Mouse (Mus musculus): Measurements from ENCODE around the gene Fam166a. TPM values are rescaled to one million over a fixed set of nuclear protein-coding genes. Genes with fewer than 3 reads are reported as not detected.

The Fam166a gene
- total RNA-seq, 1 experiment from 2014 or later: not detected

GRCm38 (mm10) chr2:25183336-25183735 lies 35.2 kb upstream of the Fam166a start:
- ATAC-seq (replicated peaks; ENCODE audit: low read depth, poor library complexity, severe bottlenecking): no peak

- no peak for ATAC-seq (replicated peaks; ENCODE audit: low read depth, poor library complexity, severe bottlenecking)
Observed at GRCm38 (mm10) chr2:25184496-25184895, 34.0 kb upstream of the Fam166a start.

- ATAC-seq (replicated peaks; ENCODE audit: low read depth, poor library complexity, severe bottlenecking): peak; percentile 43
Observed at GRCm38 (mm10) chr2:25185625-25186574, 32.6 kb upstream of the Fam166a start.

GRCm38 (mm10) chr2:25186575-25186930 lies 32.0 kb upstream of the Fam166a start:
- no peak for ATAC-seq (replicated peaks; ENCODE audit: low read depth, poor library complexity, severe bottlenecking)

GRCm38 (mm10) chr2:25187841-25188240 lies 30.7 kb upstream of the Fam166a start:
- ATAC-seq (replicated peaks; ENCODE audit: low read depth, poor library complexity, severe bottlenecking): no peak

- ATAC-seq (replicated peaks; ENCODE audit: low read depth, poor library complexity, severe bottlenecking): peak; percentile 57
Observed at GRCm38 (mm10) chr2:25193330-25193770, 25.2 kb upstream of the Fam166a start.

GRCm38 (mm10) chr2:25194006-25194405 lies 24.5 kb upstream of the Fam166a start:
- ATAC-seq (replicated peaks; ENCODE audit: low read depth, poor library complexity, severe bottlenecking): no peak

- ATAC-seq (replicated peaks; ENCODE audit: low read depth, poor library complexity, severe bottlenecking): 0 out of 2 replicates have a peak, but pooled peaks have one; percentile 5
Observed at GRCm38 (mm10) chr2:25194486-25195171, 23.9 kb upstream of the Fam166a start.

- ATAC-seq (replicated peaks; ENCODE audit: low read depth, poor library complexity, severe bottlenecking): peak; percentile 9; the same call in 1 of the 2 replicates
Observed at GRCm38 (mm10) chr2:25195211-25196156, 23.1 kb upstream of the Fam166a start.

GRCm38 (mm10) chr2:25196172-25196954 lies 22.2 kb upstream of the Fam166a start, which contains the start of gene Tor4a:
Gene Tor4a (minus strand): TSS chr2:25196886.
- peak; percentile 67 for ATAC-seq (replicated peaks; ENCODE audit: low read depth, poor library complexity, severe bottlenecking)

GRCm38 (mm10) chr2:25197191-25197590 lies 21.4 kb upstream of the Fam166a start:
- no peak for ATAC-seq (replicated peaks; ENCODE audit: low read depth, poor library complexity, severe bottlenecking)

- no peak for ATAC-seq (replicated peaks; ENCODE audit: low read depth, poor library complexity, severe bottlenecking)
Observed at GRCm38 (mm10) chr2:25197946-25198345, 20.6 kb upstream of the Fam166a start.

GRCm38 (mm10) chr2:25200631-25201030 lies 17.9 kb upstream of the Fam166a start:
- no peak for ATAC-seq (replicated peaks; ENCODE audit: low read depth, poor library complexity, severe bottlenecking)

GRCm38 (mm10) chr2:25203631-25204214 lies 14.8 kb upstream of the Fam166a start:
- ATAC-seq (replicated peaks; ENCODE audit: low read depth, poor library complexity, severe bottlenecking): peak; percentile 73; the same call in 1 of the 2 replicates

- ATAC-seq (replicated peaks; ENCODE audit: low read depth, poor library complexity, severe bottlenecking): no peak
Observed at GRCm38 (mm10) chr2:25207593-25207992, 11.0 kb upstream of the Fam166a start.

- no peak for ATAC-seq (replicated peaks; ENCODE audit: low read depth, poor library complexity, severe bottlenecking)
Observed at GRCm38 (mm10) chr2:25210686-25211085, 7.9 kb upstream of the Fam166a start.

- ATAC-seq (replicated peaks; ENCODE audit: low read depth, poor library complexity, severe bottlenecking): peak; percentile 96
Observed at GRCm38 (mm10) chr2:25211121-25211670, 7.3 kb upstream of the Fam166a start, which contains the start of gene Nelfb. Gene Nelfb (minus strand): TSS chr2:25211489.

GRCm38 (mm10) chr2:25213266-25213865 lies 5.2 kb upstream of the Fam166a start:
- ATAC-seq (replicated peaks; ENCODE audit: low read depth, poor library complexity, severe bottlenecking): no peak
